Mouse (Mus musculus) pancreas, adult 10 weeks (tissue): ENCODE data around the gene Zfp933. TPM values are rescaled to one million over a fixed set of nuclear protein-coding genes. Genes with fewer than 3 reads are reported as not detected.

Source experiments
- polyA plus RNA-seq: library from polyadenylated mRNA; stranded (reverse); fragments of 350-450 nt; fragmentation: Illumina TruSeq; extraction: RNeasy Lipid Tissue Mini Kit (QIAGEN cat#74804); gene quantifications from one replicate; pipeline ENCODE4 v1.2.3, GENCODE M21; 2015; ENCODE audit warnings: low read depth, low replicate concordance; ENCODE audit not compliant: insufficient read depth

Zfp933 gene
- 2.1 TPM for polyA plus RNA-seq

DNA sequence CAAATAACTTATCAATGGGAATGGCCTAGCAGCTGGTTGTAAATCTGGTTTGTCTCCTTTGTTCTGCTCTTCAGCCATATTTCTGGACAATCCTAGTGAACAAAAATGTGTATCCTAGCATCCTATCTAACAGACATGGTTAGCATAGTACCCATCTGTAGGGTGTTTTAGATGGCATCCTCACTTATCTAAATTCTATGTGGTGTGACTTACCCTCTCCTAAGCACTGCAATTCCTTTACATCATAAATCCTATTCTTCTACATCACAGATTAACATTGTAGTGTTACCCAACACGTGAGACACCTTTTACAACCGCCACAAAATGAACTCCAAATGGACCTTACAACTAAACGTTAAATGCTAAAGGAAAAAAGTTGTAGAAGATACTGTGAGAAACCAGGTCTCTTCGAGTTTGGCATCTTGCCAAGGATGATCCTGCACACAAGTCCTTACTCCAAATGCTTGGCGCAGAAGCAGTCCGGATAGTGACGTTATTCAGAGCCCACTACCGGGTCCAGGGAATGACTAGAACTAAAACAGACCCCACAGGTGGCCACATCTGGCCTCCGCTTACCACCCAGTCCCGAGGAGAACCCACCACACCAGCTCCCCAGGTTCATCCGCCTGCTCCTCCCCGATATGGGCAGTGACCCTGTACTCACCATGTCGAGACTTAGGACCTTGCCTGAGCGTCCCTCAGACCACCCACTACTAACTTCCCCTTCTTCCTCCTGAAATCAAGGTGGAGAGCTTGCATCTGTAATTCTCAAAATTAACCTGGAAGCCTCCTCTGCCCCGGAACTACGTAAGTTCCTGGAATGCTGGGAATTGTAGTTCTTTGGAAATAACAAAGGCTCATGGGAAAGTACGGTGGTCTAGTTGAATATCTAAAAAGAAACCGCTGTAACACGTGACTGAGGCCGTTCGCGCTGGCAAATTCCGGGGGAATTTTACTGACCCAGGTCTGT lies at the start of gene Zfp933:
Zfp933 (minus strand) TSS at position 753 of the 970 bp plus-strand sequence.

DNA sequence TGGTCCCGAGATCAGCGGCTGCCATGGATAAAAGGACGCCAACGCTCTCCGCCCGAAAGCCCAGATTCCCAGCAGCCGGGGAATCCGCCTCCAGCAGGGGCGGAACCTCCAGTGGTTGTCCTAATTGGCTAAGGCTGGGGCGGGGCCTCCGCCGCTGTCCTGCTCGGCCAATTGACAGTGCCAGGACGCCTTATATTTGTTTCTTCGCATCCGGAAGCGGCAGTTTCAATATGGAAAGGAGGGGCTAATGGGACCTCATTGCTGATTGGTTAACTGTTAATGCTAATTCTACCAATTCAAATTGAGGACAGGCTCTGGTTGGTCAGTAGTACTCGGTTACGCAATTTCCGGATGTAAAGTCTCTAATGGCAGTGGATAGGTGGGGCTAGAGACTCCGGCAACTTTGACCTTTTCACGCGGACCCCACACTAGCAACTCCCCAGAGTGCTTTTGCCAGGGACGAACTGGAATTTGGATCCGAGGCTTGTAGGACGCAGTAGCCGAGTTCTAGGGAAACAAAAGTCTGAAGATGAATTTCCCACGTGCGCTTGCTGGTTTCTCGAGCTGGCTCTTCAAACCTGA lies 20.4 kb upstream of the Zfp933 start, which contains the start of the genes Miip and Fv1:
Miip (minus strand) TSS at position 367 of the 582 bp plus-strand sequence.
Fv1 (plus strand) TSS at position 530 of the 582 bp plus-strand sequence.

DNA sequence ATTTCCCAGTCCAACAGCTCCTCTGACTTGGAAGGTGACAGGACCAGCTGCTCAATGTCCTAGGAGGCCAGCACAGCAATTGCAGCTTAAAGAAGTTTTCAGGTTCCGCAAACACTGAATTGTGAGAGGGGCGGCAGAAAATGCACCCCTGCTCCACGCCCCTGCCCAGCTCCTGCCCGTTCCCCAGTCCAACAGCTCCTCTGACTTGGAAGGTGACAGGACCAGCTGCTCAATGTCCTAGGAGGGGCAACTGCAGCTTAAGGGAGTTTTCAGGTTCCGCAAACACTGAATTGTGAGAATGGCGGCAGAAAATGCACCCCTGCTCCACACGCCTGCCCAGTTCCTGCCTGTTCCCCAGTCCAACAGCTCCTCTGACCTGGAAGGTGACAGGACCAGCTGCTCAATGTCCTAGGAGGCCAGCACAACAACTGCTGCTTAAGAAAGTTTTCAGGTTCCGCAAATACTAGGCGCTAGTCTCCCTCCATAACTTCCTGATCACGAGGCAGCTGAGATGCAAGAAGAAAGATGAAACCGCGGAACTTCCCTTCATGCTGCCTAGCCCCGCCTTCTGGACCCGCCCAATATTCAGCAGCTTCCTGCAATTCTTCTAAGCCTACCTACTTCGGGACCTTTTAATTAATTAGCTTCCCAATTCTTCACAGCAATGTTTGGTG lies 38.7 kb downstream of the Zfp933 start, which contains the start of gene Zfp984:
Zfp984 (minus strand) TSS at position 497 of the 674 bp plus-strand sequence.

Other genes starting within 250 kb of the Zfp933 start
- 2.3 TPM for gene Zfp979, start 205.9 kb downstream of the Zfp933 start, polyA plus RNA-seq
- not detected for gene Zfp534, start 145.8 kb downstream of the Zfp933 start, polyA plus RNA-seq
- 3.6 TPM for gene Zfp984, start 38.6 kb downstream of the Zfp933 start, polyA plus RNA-seq
- gene Miip, start 20.4 kb upstream of the Zfp933 start, polyA plus RNA-seq = 26.2 TPM
- 1.4 TPM for gene Fv1, start 20.6 kb upstream of the Zfp933 start, polyA plus RNA-seq
- gene Mfn2, start 56.3 kb upstream of the Zfp933 start, polyA plus RNA-seq = 8.5 TPM
- gene Plod1, start 88.4 kb upstream of the Zfp933 start, polyA plus RNA-seq = 12.8 TPM
- gene 2510039O18Rik, start 92.5 kb upstream of the Zfp933 start, polyA plus RNA-seq = 7.1 TPM
- gene Nppb, start 137.4 kb upstream of the Zfp933 start, polyA plus RNA-seq = not detected
- not detected for gene Nppa, start 152.4 kb upstream of the Zfp933 start, polyA plus RNA-seq
- 2.5 TPM for gene Clcn6, start 190.5 kb upstream of the Zfp933 start, polyA plus RNA-seq
- gene Mthfr, start 190.7 kb upstream of the Zfp933 start, polyA plus RNA-seq = 21.1 TPM
- 11.2 TPM for gene Agtrap, start 239.7 kb upstream of the Zfp933 start, polyA plus RNA-seq